Mouse (Mus musculus) gastrocnemius, postnatal 4 days (tissue): ENCODE measurements around the gene Mxd3. TPM values are rescaled to one million over a fixed set of nuclear protein-coding genes. Genes with fewer than 3 reads are reported as not detected.

Source experiments
- DNase-seq, 2 experiments: peaks; one replicate each; pipeline ENCODE4 v3.0.0; 2021 to 2022; ENCODE audit warnings: low spot score in 2 of 2, mixed read lengths in 2 of 2
- total RNA-seq, 2 experiments: library from RNA; stranded (reverse); gene quantifications; 2 replicates each; pipeline ENCODE4 v1.2.3; 2021

Mxd3 gene
- total RNA-seq, 2 experiments from 2014 or later, result 15.3 to 18.7 TPM

GRCm38 (mm10) chr13:55335701-55336100, 6.1 kb upstream of the Mxd3 start:
- DNase-seq, result no peak

- DNase-seq, result no peak
These were observed 2.7 kb upstream of the Mxd3 start for GRCm38 (mm10) chr13:55332331-55332730.

- DNase-seq, result no peak
These were observed 1.2 kb upstream of the Mxd3 start for GRCm38 (mm10) chr13:55330567-55331400.

- DNase-seq, result peak in 1 of 2 experiments; percentile 63
These were observed 427 bp downstream of the Mxd3 start for GRCm38 (mm10) chr13:55329109-55329682.

GRCm38 (mm10) chr13:55328641-55329040, 982 bp downstream of the Mxd3 start:
- no peak for DNase-seq

- DNase-seq, result no peak
These were observed 1.5 kb downstream of the Mxd3 start for GRCm38 (mm10) chr13:55328171-55328570.

- DNase-seq, result peak; percentile 67 to 81
These were observed 2.0 kb downstream of the Mxd3 start for GRCm38 (mm10) chr13:55327633-55328032.

GRCm38 (mm10) chr13:55327169-55327568, 2.5 kb downstream of the Mxd3 start:
- no peak for DNase-seq

- no peak for DNase-seq
These were observed 4.0 kb downstream of the Mxd3 start for GRCm38 (mm10) chr13:55325596-55325995.

GRCm38 (mm10) chr13:55322130-55322825, 7.3 kb downstream of the Mxd3 start:
- no peak for DNase-seq

- peak; percentile 84 to 90 for DNase-seq
These were observed 8.0 kb downstream of the Mxd3 start, which contains the start of gene Rab24 for GRCm38 (mm10) chr13:55321434-55322129. Rab24 (minus strand) TSS chr13:55321946.

GRCm38 (mm10) chr13:55319931-55320533, 9.6 kb downstream of the Mxd3 start, which contains the start of gene Prelid1:
Prelid1 (plus strand) TSS chr13:55320500.
- no peak for DNase-seq

GRCm38 (mm10) chr13:55318351-55318750, 11.3 kb downstream of the Mxd3 start:
- no peak for DNase-seq

- no peak for DNase-seq
These were observed 14.7 kb downstream of the Mxd3 start for GRCm38 (mm10) chr13:55314891-55315412.

GRCm38 (mm10) chr13:55313051-55313450, 16.6 kb downstream of the Mxd3 start:
- DNase-seq, result no peak

- DNase-seq, result no peak
These were observed 17.5 kb downstream of the Mxd3 start for GRCm38 (mm10) chr13:55312028-55312630.

GRCm38 (mm10) chr13:55300913-55301312, 28.7 kb downstream of the Mxd3 start:
- no peak for DNase-seq

GRCm38 (mm10) chr13:55296760-55297159, 32.9 kb downstream of the Mxd3 start:
- DNase-seq, result no peak

GRCm38 (mm10) chr13:55288854-55289253, 40.8 kb downstream of the Mxd3 start:
- no peak for DNase-seq

GRCm38 (mm10) chr13:55277646-55278045, 52.0 kb downstream of the Mxd3 start:
- no peak for DNase-seq
